Mouse (Mus musculus) thymus, postnatal 10 days (tissue): ENCODE measurements around the gene Ctnnb1.

Experiments used
- DNase-seq, 2 experiments: peaks; one replicate each; pipeline ENCODE4 v3.0.0; 2021; ENCODE audit warnings: low spot score in 2 of 2

Ctnnb1 gene

DNA sequence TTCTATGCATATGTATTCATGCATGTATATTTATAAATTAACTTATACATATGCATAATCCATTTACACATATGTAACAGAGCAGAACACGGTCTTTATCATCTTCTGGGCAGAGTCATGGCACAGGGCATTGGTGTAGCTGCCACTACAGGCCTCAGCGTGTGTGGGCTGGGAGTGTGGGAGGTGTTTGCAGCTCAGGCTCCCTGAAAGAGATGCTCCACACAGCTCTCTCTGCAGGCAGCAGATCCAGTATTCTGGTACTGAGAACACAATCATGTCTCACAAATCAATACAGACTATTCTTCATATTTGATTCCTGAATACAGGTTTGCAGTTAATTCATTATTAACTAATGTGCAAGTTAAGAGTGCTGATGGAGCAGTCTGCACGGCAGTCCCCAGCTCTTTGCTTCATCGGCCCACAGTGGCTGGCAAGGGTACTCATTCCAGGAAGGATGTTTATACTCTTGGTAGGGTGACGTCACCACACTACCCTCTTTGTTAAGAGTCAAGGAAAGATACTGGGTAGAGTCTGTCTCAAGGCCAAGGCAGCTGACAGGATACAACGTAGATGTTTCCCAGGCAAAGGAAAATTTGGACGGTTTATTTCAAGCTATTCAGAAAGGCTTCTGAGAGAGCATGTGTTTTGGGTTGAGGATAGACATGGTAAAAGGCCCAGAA lies 71.8 kb downstream of the Ctnnb1 start:
- no peak for DNase-seq

DNA sequence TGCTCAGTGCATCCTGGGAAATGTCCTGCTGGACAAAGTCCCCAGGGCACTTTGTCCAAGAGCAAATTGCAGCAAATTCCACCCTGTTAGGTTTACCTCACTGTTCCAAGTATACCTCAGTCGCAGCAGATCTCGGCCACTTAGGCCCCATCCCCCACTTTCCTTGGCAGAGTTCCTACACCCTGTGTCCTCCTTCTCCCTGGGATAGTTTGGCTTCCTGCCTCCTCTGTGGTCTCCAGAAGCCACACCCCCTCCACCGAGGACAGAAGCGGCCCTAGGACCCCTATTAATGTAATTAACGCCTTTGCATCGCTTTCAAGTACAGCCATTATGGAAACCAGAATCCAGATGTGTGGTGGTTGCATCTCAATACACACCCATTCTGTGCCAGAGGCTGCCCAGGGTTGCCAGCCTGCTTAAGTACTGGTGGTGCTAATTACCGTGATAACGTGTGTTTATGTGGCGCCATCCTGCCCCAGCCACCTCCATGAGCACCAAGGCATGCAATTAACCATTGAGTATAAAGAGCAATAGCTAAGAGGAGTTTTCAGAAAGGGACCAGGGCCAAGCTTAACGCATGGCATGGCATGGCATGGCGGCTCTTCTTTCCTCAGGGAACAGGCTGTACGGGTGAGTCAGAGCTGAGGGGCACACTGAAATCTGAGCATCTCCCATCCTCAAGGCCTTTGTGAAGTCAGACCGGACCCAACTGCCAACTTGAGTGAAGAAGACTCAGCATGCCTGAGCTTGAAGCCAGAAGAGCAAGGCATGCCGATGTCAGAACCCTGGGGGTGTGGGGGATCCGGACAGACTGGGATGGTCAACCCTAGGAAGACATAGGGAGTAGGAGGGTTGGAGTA lies 72.9 kb downstream of the Ctnnb1 start:
- no peak for DNase-seq

DNA sequence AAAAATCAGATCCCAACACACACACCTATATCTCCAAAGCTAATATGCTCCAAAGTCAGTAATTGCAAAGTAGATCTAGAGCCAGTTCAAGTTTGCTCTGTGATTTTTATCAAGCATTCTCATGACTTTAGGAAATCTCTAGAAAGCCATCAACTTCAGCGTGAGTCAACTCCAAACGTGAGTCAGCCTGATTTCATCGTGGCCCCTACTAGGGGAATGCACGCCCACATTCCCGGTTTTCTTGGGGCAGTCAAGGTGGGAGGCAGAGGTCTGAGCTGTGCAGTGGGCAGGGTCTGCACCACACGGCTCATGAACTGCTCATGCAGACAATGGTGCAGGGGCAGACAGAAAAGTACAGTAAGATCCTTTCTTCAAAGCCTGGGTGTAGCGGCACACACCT lies 76.9 kb downstream of the Ctnnb1 start:
- DNase-seq, result no peak
